Mouse (Mus musculus): ENCODE measurements around the gene Gm13278. TPM values are rescaled to one million over a fixed set of nuclear protein-coding genes. Genes with fewer than 3 reads are reported as not detected.
"Not testable (repeated sequence)": the region's sequence is repeated elsewhere in the genome, so short reads cannot be mapped to it uniquely, and the experiment has no call there.

Gm13278 gene
- polyA plus RNA-seq, 1 experiment from 2014 or later = not detected

DNA sequence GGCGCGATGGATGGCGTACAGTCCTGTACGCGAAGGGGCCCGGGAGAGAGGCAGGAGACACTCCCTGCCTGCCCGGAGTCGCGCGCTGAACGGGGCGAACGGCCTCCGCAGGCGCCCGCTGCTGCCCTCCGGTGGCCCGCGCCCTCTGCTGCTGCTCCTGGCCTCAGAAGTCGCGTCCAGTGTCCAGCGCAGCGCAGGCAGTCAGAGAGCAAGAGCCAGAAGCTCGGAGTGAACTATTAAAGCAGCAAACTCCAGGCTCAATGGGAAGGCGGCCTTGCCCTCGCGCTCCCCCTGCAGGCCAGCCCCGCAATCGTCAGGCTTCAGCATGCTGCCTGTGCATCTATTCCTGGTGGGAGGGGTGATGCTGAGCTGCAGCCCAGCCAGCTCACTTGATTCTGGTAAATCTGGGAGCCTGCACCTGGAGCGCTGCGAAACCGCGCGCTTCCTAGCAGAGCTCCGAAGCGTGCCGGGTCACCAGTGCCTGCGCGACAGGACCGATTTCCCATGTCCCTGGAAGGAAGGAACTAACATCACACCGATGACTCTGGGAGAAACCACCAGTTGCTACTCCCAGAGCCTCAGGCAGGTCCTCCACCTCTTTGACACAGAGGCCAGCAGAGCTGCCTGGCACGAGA, 27.8 kb upstream of the Gm13278 start:
- Histone ChIP-seq H3K4me3 (replicated peaks) (peak overlapping the region; percentile 33), H3K27ac (peak overlapping the region; percentile 58; the same call in 1 of the 2 replicates), H3K4me2 (peak overlapping the region; percentile 51)
- H3K36me3 ChIP-seq; H3K4me1 ChIP-seq; ATAC-seq (replicated peaks; ENCODE audit: low FRiP score); H3K9ac ChIP-seq; H3K27me3 ChIP-seq; H3K9me3 ChIP-seq (replicated peaks): not testable (repeated sequence)
- WGBS = 3% methylated on average over 36 of the region's 42 CpGs

DNA sequence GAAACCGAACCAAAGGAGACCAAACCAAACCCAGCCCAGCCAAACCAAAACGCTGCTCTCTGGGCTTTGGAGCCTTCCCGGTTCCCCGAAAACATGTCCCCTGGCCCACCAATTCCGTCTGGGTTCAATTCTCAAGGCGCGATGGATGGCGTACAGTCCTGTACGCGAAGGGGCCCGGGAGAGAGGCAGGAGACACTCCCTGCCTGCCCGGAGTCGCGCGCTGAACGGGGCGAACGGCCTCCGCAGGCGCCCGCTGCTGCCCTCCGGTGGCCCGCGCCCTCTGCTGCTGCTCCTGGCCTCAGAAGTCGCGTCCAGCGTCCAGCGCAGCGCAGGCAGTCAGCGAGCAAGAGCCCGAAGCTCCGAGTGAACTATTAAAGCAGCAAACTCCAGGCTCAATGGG, 17.8 kb upstream of the Gm13278 start, which contains the start of gene Gm13290:
Gm13290 (plus strand) TSS at position 301 of the 400 bp plus-strand sequence.
- H3K4me1 ChIP-seq; H3K4me3 ChIP-seq (replicated peaks); H3K36me3 ChIP-seq; ATAC-seq (replicated peaks; ENCODE audit: low FRiP score); H3K9ac ChIP-seq; H3K4me2 ChIP-seq; H3K27me3 ChIP-seq; H3K9me3 ChIP-seq (replicated peaks); H3K27ac ChIP-seq: not testable (repeated sequence)
- no CpG with 5 or more reads among the region's 32 CpGs for WGBS

DNA sequence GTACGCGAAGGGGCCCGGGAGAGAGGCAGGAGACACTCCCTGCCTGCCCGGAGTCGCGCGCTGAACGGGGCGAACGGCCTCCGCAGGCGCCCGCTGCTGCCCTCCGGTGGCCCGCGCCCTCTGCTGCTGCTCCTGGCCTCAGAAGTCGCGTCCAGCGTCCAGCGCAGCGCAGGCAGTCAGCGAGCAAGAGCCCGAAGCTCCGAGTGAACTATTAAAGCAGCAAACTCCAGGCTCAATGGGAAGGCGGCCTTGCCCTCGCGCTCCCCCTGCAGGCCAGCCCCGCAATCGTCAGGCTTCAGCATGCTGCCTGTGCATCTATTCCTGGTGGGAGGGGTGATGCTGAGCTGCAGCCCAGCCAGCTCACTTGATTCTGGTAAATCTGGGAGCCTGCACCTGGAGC, 14.7 kb upstream of the Gm13278 start, which contains the start of gene Gm13289:
Gm13289 (plus strand) TSS at position 301 of the 400 bp plus-strand sequence.
- H3K4me1 ChIP-seq = not testable (repeated sequence)
- WGBS = no CpG with 5 or more reads among the region's 29 CpGs

DNA sequence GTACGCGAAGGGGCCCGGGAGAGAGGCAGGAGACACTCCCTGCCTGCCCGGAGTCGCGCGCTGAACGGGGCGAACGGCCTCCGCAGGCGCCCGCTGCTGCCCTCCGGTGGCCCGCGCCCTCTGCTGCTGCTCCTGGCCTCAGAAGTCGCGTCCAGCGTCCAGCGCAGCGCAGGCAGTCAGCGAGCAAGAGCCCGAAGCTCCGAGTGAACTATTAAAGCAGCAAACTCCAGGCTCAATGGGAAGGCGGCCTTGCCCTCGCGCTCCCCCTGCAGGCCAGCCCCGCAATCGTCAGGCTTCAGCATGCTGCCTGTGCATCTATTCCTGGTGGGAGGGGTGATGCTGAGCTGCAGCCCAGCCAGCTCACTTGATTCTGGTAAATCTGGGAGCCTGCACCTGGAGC, 11.8 kb upstream of the Gm13278 start, which contains the start of gene Gm13272:
Gm13272 (plus strand) TSS at position 301 of the 400 bp plus-strand sequence.
- H3K4me1 ChIP-seq; H3K9me3 ChIP-seq (replicated peaks); H3K9ac ChIP-seq; H3K4me3 ChIP-seq (replicated peaks); H3K4me2 ChIP-seq; ATAC-seq (replicated peaks; ENCODE audit: low FRiP score); H3K27me3 ChIP-seq; H3K36me3 ChIP-seq; H3K27ac ChIP-seq: not testable (repeated sequence)
- WGBS = no CpG with 5 or more reads among the region's 29 CpGs

More for the DNA sequence above, 14.7 kb upstream of the Gm13278 start, which contains the start of gene Gm13289:
- not testable (repeated sequence) for H3K36me3 ChIP-seq; H3K27me3 ChIP-seq; H3K4me3 ChIP-seq (replicated peaks); H3K27ac ChIP-seq; H3K9me3 ChIP-seq (replicated peaks); ATAC-seq (replicated peaks; ENCODE audit: low FRiP score); H3K9ac ChIP-seq; H3K4me2 ChIP-seq

DNA sequence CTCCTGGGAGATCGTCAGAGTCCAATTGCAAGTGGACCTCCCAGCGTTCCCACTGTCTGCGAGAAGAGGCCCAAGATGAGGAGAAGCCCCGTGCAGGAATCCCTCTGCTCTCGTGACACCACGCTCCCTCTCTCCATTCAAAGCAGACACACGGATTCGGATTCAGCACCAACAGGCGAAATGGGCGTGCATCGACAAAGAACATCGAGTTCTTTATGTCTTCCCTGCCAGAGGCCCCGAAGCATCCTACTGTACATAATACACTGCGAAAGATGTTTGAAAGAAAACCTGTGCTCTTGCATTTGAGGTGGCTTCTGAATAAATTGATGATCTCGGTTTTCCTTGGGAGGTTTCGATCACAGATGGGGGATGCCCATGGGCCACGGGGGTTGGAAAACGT, 11.0 kb upstream of the Gm13278 start:
- H3K27ac ChIP-seq; H3K4me3 ChIP-seq (replicated peaks); H3K4me1 ChIP-seq; H3K36me3 ChIP-seq; H3K9me3 ChIP-seq (replicated peaks); H3K27me3 ChIP-seq; H3K4me2 ChIP-seq; ATAC-seq (replicated peaks; ENCODE audit: low FRiP score); H3K9ac ChIP-seq: not testable (repeated sequence)
- WGBS = 52% methylated on average over 16 of the region's 18 CpGs

DNA sequence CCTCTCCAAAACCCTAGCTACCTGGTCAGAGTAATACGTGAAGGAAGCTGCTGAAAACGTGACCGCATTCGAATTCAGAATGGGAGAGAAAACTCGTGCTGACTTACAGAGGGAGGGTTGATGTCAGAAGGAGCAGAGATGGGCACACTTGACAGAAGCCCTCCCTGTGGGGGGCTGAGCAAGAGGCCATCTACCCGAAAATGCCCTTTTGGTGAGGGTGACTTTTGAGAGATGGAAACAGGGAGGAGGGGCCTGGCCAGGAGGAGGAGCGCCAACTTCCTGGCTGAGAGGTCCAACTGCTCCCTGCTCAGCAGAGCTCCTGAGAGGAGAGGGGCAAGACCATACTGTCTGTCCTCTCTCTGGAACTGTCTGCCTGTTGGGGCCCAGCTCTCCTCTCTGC, 9.5 kb upstream of the Gm13278 start, which contains the start of gene Ifnz:
Ifnz (plus strand) TSS at position 301 of the 400 bp plus-strand sequence.
- not testable (repeated sequence) for ATAC-seq (replicated peaks; ENCODE audit: low FRiP score); H3K9ac ChIP-seq; H3K36me3 ChIP-seq; H3K9me3 ChIP-seq (replicated peaks); H3K27me3 ChIP-seq; H3K4me1 ChIP-seq
- 9% methylated on average over 5 of the region's 7 CpGs for WGBS
- Histone ChIP-seq H3K4me2 (peak within 1 kb of the TSS; percentile 51), H3K27ac (peak within 1 kb of the TSS; percentile 68; the same call in 1 of the 2 replicates), H3K4me3 (replicated peaks) (peak within 1 kb of the TSS; percentile 26)

DNA sequence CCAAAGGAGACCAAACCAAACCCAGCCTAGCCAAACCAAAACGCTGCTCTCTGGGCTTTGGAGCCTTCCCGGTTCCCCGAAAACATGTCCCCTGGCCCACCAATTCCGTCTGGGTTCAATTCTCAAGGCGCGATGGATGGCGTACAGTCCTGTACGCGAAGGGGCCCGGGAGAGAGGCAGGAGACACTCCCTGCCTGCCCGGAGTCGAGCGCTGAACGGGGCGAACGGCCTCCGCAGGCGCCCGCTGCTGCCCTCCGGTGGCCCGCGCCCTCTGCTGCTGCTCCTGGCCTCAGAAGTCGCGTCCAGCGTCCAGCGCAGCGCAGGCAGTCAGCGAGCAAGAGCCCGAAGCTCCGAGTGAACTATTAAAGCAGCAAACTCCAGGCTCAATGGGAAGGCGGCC, 9.0 kb upstream of the Gm13278 start:
- H3K9me3 ChIP-seq (replicated peaks); H3K4me1 ChIP-seq; H3K36me3 ChIP-seq; ATAC-seq (replicated peaks; ENCODE audit: low FRiP score); H3K27me3 ChIP-seq; H3K9ac ChIP-seq: not testable (repeated sequence)
- Histone ChIP-seq H3K27ac (peak overlapping the region; percentile 68; the same call in 1 of the 2 replicates), H3K4me2 (peak overlapping the region; percentile 51), H3K4me3 (replicated peaks) (peak overlapping the region; percentile 26)
- 0% methylated on average over 3 of the region's 31 CpGs for WGBS

DNA sequence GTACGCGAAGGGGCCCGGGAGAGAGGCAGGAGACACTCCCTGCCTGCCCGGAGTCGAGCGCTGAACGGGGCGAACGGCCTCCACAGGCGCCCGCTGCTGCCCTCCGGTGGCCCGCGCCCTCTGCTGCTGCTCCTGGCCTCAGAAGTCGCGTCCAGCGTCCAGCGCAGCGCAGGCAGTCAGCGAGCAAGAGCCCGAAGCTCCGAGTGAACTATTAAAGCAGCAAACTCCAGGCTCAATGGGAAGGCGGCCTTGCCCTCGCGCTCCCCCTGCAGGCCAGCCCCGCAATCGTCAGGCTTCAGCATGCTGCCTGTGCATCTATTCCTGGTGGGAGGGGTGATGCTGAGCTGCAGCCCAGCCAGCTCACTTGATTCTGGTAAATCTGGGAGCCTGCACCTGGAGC, 5.9 kb upstream of the Gm13278 start, which contains the start of gene Gm13276:
Gm13276 (plus strand) TSS at position 301 of the 400 bp plus-strand sequence.
- not testable (repeated sequence) for H3K27ac ChIP-seq; H3K9me3 ChIP-seq (replicated peaks); H3K27me3 ChIP-seq; ATAC-seq (replicated peaks; ENCODE audit: low FRiP score); H3K9ac ChIP-seq; H3K36me3 ChIP-seq; H3K4me1 ChIP-seq; H3K4me3 ChIP-seq (replicated peaks); H3K4me2 ChIP-seq
- no CpG with 5 or more reads among the region's 27 CpGs for WGBS

DNA sequence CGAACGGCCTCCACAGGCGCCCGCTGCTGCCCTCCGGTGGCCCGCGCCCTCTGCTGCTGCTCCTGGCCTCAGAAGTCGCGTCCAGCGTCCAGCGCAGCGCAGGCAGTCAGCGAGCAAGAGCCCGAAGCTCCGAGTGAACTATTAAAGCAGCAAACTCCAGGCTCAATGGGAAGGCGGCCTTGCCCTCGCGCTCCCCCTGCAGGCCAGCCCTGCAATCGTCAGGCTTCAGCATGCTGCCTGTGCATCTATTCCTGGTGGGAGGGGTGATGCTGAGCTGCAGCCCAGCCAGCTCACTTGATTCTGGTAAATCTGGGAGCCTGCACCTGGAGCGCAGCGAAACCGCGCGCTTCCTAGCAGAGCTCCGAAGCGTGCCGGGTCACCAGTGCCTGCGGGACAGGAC, 2.9 kb upstream of the Gm13278 start, which contains the start of gene Gm13277:
Gm13277 (plus strand) TSS at position 231 of the 400 bp plus-strand sequence.
- ATAC-seq (replicated peaks; ENCODE audit: low FRiP score); H3K9ac ChIP-seq; H3K36me3 ChIP-seq; H3K4me3 ChIP-seq (replicated peaks); H3K27me3 ChIP-seq; H3K27ac ChIP-seq; H3K4me1 ChIP-seq; H3K9me3 ChIP-seq (replicated peaks); H3K4me2 ChIP-seq: not testable (repeated sequence)
- 0% methylated on average over 1 of the region's 28 CpGs for WGBS

DNA sequence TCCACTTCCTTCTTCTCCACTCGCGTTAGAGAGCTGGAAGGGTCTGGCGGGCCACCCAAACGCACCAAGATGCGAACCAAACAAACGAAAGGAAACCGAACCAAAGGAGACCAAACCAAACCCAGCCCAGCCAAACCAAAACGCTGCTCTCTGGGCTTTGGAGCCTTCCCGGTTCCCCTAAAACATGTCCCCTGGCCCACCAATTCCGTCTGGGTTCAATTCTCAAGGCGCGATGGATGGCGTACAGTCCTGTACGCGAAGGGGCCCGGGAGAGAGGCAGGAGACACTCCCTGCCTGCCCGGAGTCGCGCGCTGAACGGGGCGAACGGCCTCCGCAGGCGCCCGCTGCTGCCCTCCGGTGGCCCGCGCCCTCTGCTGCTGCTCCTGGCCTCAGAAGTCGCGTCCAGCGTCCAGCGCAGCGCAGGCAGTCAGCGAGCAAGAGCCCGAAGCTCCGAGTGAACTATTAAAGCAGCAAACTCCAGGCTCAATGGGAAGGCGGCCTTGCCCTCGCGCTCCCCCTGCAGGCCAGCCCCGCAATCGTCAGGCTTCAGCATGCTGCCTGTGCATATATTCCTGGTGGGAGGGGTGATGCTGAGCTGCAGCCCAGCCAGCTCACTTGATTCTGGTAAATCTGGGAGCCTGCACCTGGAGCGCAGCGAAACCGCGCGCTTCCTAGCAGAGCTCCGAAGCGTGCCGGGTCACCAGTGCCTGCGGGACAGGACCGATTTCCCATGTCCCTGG, 2.8 kb downstream of the Gm13278 start, which contains the start of gene Gm13275:
Gm13275 (plus strand) TSS at position 552 of the 740 bp plus-strand sequence.
- H3K4me2 ChIP-seq; H3K4me3 ChIP-seq (replicated peaks); H3K36me3 ChIP-seq; H3K9me3 ChIP-seq (replicated peaks); H3K27me3 ChIP-seq; H3K9ac ChIP-seq; H3K27ac ChIP-seq; H3K4me1 ChIP-seq; ATAC-seq (replicated peaks; ENCODE audit: low FRiP score): not testable (repeated sequence)
- 2% methylated on average over 19 of the region's 52 CpGs for WGBS

DNA sequence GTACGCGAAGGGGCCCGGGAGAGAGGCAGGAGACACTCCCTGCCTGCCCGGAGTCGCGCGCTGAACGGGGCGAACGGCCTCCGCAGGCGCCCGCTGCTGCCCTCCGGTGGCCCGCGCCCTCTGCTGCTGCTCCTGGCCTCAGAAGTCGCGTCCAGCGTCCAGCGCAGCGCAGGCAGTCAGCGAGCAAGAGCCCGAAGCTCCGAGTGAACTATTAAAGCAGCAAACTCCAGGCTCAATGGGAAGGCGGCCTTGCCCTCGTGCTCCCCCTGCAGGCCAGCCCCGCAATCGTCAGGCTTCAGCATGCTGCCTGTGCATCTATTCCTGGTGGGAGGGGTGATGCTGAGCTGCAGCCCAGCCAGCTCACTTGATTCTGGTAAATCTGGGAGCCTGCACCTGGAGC, 5.7 kb downstream of the Gm13278 start, which contains the start of gene Gm13279:
Gm13279 (plus strand) TSS at position 301 of the 400 bp plus-strand sequence.
- H3K4me2 ChIP-seq; H3K9ac ChIP-seq; ATAC-seq (replicated peaks; ENCODE audit: low FRiP score); H3K4me1 ChIP-seq; H3K27me3 ChIP-seq; H3K9me3 ChIP-seq (replicated peaks); H3K27ac ChIP-seq; H3K4me3 ChIP-seq (replicated peaks); H3K36me3 ChIP-seq: not testable (repeated sequence)
- WGBS = no CpG with 5 or more reads among the region's 28 CpGs

DNA sequence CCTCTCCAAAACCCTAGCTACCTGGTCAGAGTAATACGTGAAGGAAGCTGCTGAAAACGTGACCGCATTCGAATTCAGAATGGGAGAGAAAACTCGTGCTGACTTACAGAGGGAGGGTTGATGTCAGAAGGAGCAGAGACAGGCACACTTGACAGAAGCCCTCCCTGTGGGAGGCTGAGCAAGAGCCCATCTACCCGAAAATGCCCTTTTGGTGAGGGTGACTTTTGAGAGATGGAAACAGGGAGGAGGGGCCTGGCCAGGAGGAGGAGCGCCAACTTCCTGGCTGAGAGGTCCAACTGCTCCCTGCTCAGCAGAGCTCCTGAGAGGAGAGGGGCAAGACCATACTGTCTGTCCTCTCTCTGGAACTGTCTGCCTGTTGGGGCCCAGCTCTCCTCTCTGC, 8.0 kb downstream of the Gm13278 start, which contains the start of gene Gm13285:
Gm13285 (plus strand) TSS at position 301 of the 400 bp plus-strand sequence.
- not testable (repeated sequence) for H3K4me2 ChIP-seq; H3K4me1 ChIP-seq; H3K27ac ChIP-seq; H3K27me3 ChIP-seq; H3K9me3 ChIP-seq (replicated peaks); ATAC-seq (replicated peaks; ENCODE audit: low FRiP score); H3K9ac ChIP-seq; H3K4me3 ChIP-seq (replicated peaks); H3K36me3 ChIP-seq
- WGBS = 13% methylated on average over 6 of the region's 7 CpGs

All from kidney, embryonic 15.5 days (tissue).